Mouse (Mus musculus): ENCODE measurements around the gene Angel1. TPM values are rescaled to one million over a fixed set of nuclear protein-coding genes. Genes with fewer than 3 reads are reported as not detected.

Gene Angel1
- polyA plus RNA-seq, 1 experiment = 23.6 TPM

GRCm38 (mm10) chr12:86700927-86701310 is 25.3 kb downstream of the Angel1 start:
- 55% methylated on average over 4 of the region's 4 CpGs for WGBS
- no peak for TF ChIP-seq CTCF (IDR thresholded peaks at IDR 0.05; ENCODE audit: borderline replicate concordance, insufficient read depth, low read depth, low read length)
- TF ChIP-seq POLR2A (IDR thresholded peaks at IDR 0.05; ENCODE audit: borderline replicate concordance, insufficient read depth, low read length) = no peak
- Histone ChIP-seq H3K4me3 (replicated peaks; ENCODE audit: insufficient read depth, low read depth, low read length) (no peak overlapping the region), H3K27me3 (ENCODE audit: control insufficient read depth, insufficient read depth, low read length) (no peaks in the 10 kb centered on the region), H3K4me1 (ENCODE audit: control insufficient read depth, insufficient read depth, low read length) (peaks cover 43% of the 10 kb centered on the region), H3K27ac (ENCODE audit: insufficient read depth, low read length) (peak overlapping the region; percentile 96)
- peak; percentile 33 to 49 for DNase-seq

GRCm38 (mm10) chr12:86699965-86700926 is 26.0 kb downstream of the Angel1 start:
- peak overlapping the region; percentile 96 for H3K27ac ChIP-seq (ENCODE audit: insufficient read depth, low read length)
- TF ChIP-seq POLR2A (IDR thresholded peaks at IDR 0.05; ENCODE audit: borderline replicate concordance, insufficient read depth, low read length) = peak; percentile 43; the same call in 1 of the 2 replicates
- TF ChIP-seq CTCF (IDR thresholded peaks at IDR 0.05; ENCODE audit: borderline replicate concordance, insufficient read depth, low read depth, low read length) = no peak
- peaks cover 43% of the 10 kb centered on the region for H3K4me1 ChIP-seq (ENCODE audit: control insufficient read depth, insufficient read depth, low read length)
- peak overlapping the region; percentile 33 for H3K4me3 ChIP-seq (replicated peaks; ENCODE audit: insufficient read depth, low read depth, low read length)
- DNase-seq = peak; percentile 91 to 97
- H3K27me3 ChIP-seq (ENCODE audit: control insufficient read depth, insufficient read depth, low read length) = no peaks in the 10 kb centered on the region
- WGBS = 9% methylated on average over 19 of the region's 19 CpGs

GRCm38 (mm10) chr12:86698537-86698936 is 27.7 kb downstream of the Angel1 start:
- peak overlapping the region; percentile 72 for H3K27ac ChIP-seq (ENCODE audit: insufficient read depth, low read length)

DNA sequence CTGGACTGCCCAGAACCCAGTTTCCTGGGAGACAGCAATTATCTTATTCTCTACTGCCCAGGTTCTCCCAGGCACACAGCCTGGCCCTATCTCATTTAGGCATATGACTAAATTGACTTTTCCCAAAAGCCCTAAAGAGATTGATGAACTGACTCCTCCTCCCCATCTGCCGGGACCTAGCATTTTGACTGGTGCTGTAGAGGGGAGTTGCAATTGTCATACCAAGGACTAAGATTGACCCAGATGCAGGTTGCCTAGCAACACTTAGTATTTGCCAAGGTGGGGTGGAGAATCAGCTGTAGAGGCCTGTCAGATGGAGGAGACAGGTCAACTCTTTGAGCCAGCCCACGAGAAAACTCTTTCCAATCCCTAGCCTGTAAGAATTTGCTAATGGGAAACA is 28.3 kb downstream of the Angel1 start:
- no peaks in the 10 kb centered on the region for H3K27me3 ChIP-seq (ENCODE audit: control insufficient read depth, insufficient read depth, low read length)
- WGBS = 25% methylated on average over 2 of the region's 2 CpGs
- peaks cover 42% of the 10 kb centered on the region for H3K4me1 ChIP-seq (ENCODE audit: control insufficient read depth, insufficient read depth, low read length)
- H3K27ac ChIP-seq (ENCODE audit: insufficient read depth, low read length) = peak overlapping the region; percentile 64
- peak in 1 of 2 experiments; percentile 38 for DNase-seq
- TF ChIP-seq POLR2A (IDR thresholded peaks at IDR 0.05; ENCODE audit: borderline replicate concordance, insufficient read depth, low read length) (no peak), CTCF (IDR thresholded peaks at IDR 0.05; ENCODE audit: borderline replicate concordance, insufficient read depth, low read depth, low read length) (no peak)
- H3K4me3 ChIP-seq (replicated peaks; ENCODE audit: insufficient read depth, low read depth, low read length) = no peak overlapping the region

More at GRCm38 (mm10) chr12:86698537-86698936, 27.7 kb downstream of the Angel1 start:
- H3K27me3 ChIP-seq (ENCODE audit: control insufficient read depth, insufficient read depth, low read length) = no peaks in the 10 kb centered on the region
- no peak for TF ChIP-seq POLR2A (IDR thresholded peaks at IDR 0.05; ENCODE audit: borderline replicate concordance, insufficient read depth, low read length)
- no peak for TF ChIP-seq CTCF (IDR thresholded peaks at IDR 0.05; ENCODE audit: borderline replicate concordance, insufficient read depth, low read depth, low read length)
- H3K4me1 ChIP-seq (ENCODE audit: control insufficient read depth, insufficient read depth, low read length) = peaks cover 43% of the 10 kb centered on the region
- H3K4me3 ChIP-seq (replicated peaks; ENCODE audit: insufficient read depth, low read depth, low read length) = no peak overlapping the region
- DNase-seq = peak in 1 of 2 experiments; percentile 24

GRCm38 (mm10) chr12:86694441-86694840 is 31.8 kb downstream of the Angel1 start:
- peaks cover 34% of the 10 kb centered on the region for H3K4me1 ChIP-seq (ENCODE audit: control insufficient read depth, insufficient read depth, low read length)
- no peaks in the 10 kb centered on the region for H3K27me3 ChIP-seq (ENCODE audit: control insufficient read depth, insufficient read depth, low read length)
- TF ChIP-seq CTCF (IDR thresholded peaks at IDR 0.05; ENCODE audit: borderline replicate concordance, insufficient read depth, low read depth, low read length) (no peak), POLR2A (IDR thresholded peaks at IDR 0.05; ENCODE audit: borderline replicate concordance, insufficient read depth, low read length) (no peak)
- H3K27ac ChIP-seq (ENCODE audit: insufficient read depth, low read length) = no peak overlapping the region
- DNase-seq = peak in 1 of 2 experiments; percentile 8
- WGBS = 94% methylated on average over 1 of the region's 1 CpGs
- H3K4me3 ChIP-seq (replicated peaks; ENCODE audit: insufficient read depth, low read depth, low read length) = no peak overlapping the region

DNA sequence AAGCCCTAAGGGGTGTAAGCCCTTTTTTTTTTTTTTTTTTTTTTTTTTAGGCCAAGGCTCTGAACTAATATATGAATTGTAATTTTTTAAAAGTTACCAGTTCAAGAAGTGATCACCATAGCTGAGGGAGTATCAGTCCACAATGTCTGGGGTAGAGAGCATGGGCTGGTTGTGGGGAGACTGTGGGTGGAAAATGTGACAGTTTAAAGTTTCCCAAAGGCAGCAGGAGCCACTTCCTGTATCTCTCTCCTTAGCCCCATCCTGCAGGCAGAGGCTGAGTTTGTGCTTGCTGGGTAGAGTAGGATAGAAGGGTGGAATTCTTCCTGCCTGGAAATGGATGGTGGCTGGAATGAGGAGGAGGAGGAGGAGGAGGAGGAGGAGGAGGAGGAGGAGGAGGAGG is 32.9 kb downstream of the Angel1 start:
- H3K4me1 ChIP-seq (ENCODE audit: control insufficient read depth, insufficient read depth, low read length) = peaks cover 25% of the 10 kb centered on the region
- no peak for TF ChIP-seq CTCF (IDR thresholded peaks at IDR 0.05; ENCODE audit: borderline replicate concordance, insufficient read depth, low read depth, low read length)
- TF ChIP-seq POLR2A (IDR thresholded peaks at IDR 0.05; ENCODE audit: borderline replicate concordance, insufficient read depth, low read length) = no peak
- no peak for DNase-seq
- no peak overlapping the region for H3K4me3 ChIP-seq (replicated peaks; ENCODE audit: insufficient read depth, low read depth, low read length)
- no peak overlapping the region for H3K27ac ChIP-seq (ENCODE audit: insufficient read depth, low read length)
- no peaks in the 10 kb centered on the region for H3K27me3 ChIP-seq (ENCODE audit: control insufficient read depth, insufficient read depth, low read length)

- Histone ChIP-seq H3K27ac (ENCODE audit: insufficient read depth, low read length) (no peak overlapping the region), H3K4me3 (replicated peaks; ENCODE audit: insufficient read depth, low read depth, low read length) (no peak overlapping the region), H3K27me3 (ENCODE audit: control insufficient read depth, insufficient read depth, low read length) (no peaks in the 10 kb centered on the region), H3K4me1 (ENCODE audit: control insufficient read depth, insufficient read depth, low read length) (peaks cover 28% of the 10 kb centered on the region)
- 50% methylated on average over 5 of the region's 5 CpGs for WGBS
- DNase-seq = peak in 1 of 2 experiments; percentile 25
- no peak for TF ChIP-seq CTCF (IDR thresholded peaks at IDR 0.05; ENCODE audit: borderline replicate concordance, insufficient read depth, low read depth, low read length)
- TF ChIP-seq POLR2A (IDR thresholded peaks at IDR 0.05; ENCODE audit: borderline replicate concordance, insufficient read depth, low read length) = no peak
Observed at GRCm38 (mm10) chr12:86692471-86693356, 33.5 kb downstream of the Angel1 start.
